Mouse (Mus musculus): Measurements from ENCODE around the gene Acad12.
"Not testable (repeated sequence)": the region's sequence is repeated elsewhere in the genome, so short reads cannot be mapped to it uniquely, and the experiment has no call there.

Gene Acad12

DNA sequence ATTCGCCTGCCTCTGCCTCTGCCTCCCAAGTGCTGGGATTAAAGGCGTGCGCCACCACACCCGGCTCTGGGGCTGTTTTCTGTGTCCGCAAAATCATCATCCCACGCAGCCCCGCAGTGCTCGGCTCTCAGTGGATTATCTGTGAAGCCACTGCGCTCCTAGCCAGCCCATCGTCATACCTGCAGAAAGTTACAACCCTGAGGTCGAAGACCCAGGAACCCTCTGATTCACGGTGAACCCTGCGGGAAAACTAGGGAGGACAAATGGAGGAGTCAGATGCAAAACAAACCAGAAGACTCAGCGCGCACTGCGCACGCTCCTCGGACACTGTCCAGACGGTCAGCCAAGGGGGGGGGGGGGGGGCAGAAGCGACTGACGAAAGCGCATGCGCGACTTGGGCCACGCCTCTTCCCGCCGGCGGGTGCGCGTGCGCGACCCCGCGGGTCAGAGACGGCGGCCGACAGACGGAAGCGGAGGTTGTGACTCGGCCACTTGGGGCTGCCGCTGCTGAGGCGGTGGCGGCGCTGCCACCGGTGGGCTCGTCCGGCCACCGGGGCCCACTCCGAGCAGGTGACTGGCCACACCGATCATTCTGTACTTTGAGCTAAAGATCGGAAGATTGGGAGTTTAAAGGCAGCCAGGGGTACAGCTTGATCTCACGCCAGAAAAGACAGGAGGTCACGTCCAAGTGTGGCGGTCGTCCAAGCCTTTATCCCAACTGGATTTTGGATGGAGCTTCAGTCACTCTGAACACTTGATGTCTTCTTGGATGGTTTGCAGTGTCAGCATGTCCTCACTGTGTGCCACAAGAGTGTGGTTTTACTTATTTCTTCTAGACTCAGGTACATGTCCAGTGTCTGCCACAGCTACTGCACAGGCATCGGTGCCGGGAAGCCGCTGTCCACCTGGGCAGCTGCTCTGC is at the start of gene Acad12:
Gene Acad12, minus strand, starts transcription at position 347 of the 922 bp plus-strand sequence.
- DNase-seq = peak; percentile 94

GRCm38 (mm10) chr5:121668411-121668810 is 49.7 kb upstream of the Acad12 start:
- no peak for DNase-seq

GRCm38 (mm10) chr5:121667067-121667466 is 48.3 kb upstream of the Acad12 start:
- no peak for DNase-seq

DNA sequence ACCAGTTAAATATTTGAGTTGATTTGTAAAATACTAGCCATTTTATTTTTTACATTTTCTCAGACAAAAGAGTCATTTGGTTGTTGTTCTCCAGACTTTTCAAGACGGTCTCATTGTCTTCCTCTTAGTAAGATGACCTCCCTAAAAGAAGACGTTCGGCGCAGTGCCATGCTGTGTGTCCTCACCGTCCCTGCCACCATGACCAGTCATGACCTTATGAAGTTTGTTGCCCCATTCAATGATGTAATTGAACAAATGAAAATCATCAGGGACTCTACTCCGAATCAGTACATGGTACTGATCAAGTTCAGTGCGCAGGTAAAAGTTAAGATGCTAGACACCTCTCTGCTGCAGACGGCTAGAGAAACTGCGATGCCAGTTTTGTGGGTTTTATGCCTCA is 46.2 kb upstream of the Acad12 start:
- no peak for DNase-seq

GRCm38 (mm10) chr5:121664078-121664477 is 45.3 kb upstream of the Acad12 start:
- DNase-seq = no peak

- no peak for DNase-seq
Measured at GRCm38 (mm10) chr5:121663456-121663855, 44.7 kb upstream of the Acad12 start.

GRCm38 (mm10) chr5:121661494-121661893 is 42.8 kb upstream of the Acad12 start:
- DNase-seq = no peak

DNA sequence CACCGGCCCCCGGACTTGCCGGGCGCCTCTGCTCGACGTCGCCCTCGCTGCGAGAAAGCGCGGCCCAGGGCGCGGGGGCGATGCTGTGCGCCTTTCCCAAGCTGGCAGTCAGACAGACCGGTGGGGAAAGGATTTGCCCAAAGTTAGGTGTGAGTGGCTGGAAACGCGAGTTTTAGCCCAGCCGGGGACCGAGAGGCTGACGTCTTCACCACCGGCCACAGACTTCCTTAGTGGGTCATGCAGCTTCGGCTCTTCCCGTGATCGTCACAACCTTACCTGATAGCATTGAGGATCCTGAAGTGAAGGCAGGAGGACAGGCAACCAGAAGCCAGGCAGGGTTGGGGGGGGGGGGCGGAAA is 42.1 kb upstream of the Acad12 start:
- no peak for DNase-seq

DNA sequence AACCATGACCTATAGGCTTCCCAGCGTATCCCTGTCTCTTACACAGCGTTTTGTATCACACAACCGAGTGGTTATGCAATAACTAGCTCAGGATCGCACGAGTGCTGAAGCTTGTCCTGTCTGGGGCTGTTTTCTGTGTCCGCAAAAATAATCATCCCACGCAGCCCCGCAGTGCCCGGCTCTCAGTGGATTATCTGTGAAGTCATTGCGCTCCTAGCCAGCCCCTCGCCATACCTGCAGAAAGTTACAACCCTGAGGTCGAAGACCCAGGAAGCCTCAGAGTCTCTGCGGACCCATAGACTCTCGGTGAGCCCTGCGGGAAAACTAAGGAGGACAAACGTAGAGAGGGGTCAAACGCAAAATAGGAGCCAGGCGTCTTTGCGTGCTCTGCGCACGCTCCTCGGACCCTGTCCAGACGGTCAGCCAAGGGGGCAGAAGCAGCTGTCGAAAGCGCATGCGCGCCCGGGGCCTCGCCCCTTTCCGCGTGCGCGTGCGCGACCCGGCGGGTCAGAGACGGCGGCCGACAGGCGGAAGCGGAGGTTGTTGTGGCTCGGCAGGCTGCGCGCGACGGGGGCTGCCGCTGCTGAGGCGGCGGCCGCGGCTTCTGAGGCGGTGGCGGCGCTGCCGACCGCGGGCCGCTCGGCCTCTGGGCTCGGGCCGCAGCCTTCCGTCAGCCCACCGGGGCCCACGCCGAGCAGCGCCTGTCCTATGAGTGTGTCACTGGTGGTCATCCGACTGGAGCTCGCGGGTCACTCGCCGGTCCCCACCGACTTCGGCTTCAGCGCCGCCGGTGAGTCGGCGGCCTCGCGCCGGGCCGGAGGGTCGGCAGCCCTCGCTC is 41.5 kb upstream of the Acad12 start, which contains the start of the genes Acad10 and Brap:
Gene Acad10, minus strand, starts transcription at position 456 of the 838 bp plus-strand sequence.
Gene Brap, plus strand, starts transcription at position 505 of the 838 bp plus-strand sequence.
- peak; percentile 96 for DNase-seq

- not testable (repeated sequence) for DNase-seq
Measured at GRCm38 (mm10) chr5:121657656-121658055, 38.9 kb upstream of the Acad12 start.

- not testable (repeated sequence) for DNase-seq
Measured at GRCm38 (mm10) chr5:121656866-121657265, 38.1 kb upstream of the Acad12 start.

DNA sequence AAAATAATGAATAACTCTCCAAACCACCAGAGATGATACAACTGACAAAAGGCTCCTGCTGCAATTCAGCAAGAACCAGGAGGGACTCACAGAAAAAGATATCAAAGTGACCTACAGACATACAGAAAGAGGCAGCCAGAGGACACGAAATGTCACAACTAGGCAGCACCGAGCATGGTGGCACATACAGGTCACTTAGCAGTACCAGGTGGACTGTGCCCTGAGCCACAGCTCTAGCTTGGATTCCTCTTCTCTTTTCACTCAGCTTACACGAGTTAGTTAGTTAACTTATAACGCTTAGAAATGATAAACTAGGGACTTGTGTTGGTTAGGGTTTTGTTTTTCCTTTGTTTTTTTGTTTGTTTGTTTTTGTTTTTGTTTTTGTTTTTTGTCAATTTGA is 35.8 kb upstream of the Acad12 start:
- DNase-seq = no peak

DNA sequence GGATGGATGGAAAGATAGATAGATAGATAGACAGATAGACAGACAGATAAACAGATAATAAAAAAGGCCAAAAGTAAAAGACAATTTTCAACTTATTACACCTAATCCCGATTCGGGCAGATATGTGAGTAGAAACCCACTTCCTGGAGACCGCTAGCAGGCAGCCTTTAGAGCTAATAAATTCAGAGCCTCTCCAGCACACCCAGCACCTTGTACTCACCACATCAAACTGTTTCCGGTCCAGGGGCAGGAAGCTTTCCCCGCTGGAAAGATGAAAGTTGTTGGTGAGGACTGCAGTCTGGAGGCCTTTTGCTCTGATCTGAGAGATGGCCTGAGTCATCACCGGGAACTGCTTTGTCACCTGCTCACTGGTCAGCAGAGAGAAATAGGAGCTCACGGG is 30.4 kb upstream of the Acad12 start:
- DNase-seq = no peak

- no peak for DNase-seq
Measured at GRCm38 (mm10) chr5:121639601-121640000, 20.9 kb upstream of the Acad12 start.

DNA sequence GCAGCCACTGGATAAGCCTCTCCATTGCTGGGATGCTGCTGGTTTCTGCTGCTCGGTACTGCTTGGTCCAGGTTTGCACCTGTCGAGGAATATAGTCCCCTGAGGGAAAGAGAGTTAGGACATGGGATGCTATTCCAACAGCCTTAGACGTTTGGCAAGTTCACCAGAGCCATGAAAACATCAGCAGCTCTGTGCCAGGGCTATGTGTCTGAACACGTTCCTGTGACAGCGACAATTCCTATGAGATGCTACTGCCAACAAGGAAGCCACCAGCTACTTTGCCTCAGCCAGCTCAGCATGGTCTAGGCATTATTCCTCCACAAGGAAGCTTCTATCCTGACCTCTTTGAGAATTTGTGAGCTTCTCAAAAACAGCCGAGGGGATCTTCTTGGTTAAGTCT is 18.6 kb upstream of the Acad12 start:
- no peak for DNase-seq

DNA sequence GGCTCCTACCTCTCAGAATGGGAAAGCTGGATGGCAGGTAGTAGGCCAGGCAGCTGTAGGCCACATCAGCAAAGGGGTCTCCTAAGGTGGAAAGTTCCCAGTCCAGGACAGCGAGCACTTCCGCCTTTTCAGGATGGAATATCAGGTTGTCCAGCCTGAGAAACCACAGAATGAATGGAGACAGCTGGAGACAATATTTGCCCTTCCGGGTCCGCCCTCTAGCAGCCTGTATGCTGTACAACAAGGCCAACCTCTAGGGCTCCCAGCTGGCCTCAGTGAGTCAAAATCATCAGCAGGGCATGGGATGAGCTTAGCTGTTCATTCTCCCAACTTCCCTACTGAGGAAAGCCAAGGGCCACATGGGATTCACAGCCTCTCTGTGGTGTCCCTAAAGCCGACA is 15.9 kb upstream of the Acad12 start:
- no peak for DNase-seq

DNA sequence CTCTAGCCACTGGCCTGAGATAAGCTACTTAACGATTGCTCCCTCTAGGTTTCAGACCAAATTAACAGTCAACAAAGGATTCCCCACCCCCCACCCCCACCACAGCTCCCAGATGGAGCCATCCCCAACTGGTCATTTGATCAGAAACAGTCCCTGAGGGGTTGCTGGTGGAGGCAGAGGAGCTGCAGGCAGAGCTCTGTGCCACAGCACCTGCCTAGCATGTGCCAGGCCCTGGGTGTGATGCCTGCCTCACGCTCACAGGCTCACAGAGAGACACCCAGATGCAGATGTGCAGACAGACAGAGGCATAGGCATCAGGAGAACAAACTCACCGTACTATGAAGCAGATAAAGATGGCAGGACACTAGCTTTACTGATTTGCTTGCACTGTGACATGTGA is 14.1 kb upstream of the Acad12 start:
- peak; percentile 64 for DNase-seq

DNA sequence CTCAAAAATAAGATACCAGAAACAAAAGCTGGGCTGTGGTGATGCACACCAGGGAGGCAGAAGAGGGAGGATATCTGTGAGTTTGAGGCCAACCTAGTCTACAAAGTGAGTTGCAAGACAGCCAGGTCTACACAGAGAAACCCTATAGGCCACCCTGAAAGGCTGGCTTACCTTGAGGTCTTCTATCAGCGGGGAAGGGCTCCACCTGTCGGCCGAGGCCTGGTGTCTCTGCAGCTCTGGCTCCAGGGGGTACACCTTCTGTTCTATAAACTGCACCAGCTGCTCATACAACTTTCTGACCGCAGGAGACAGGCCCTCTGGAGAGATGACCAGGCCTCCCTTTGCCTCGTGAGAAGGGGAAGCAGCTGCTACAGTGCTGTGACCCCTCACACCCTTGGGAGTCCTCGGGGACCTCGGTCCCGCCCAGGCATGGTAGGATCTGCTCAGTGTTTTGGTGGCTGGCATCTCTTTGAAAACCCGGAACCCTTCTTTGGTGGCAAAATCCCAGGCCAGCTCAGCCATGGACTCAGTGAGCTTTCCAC is 12.4 kb upstream of the Acad12 start:
- not testable (repeated sequence) for DNase-seq

DNA sequence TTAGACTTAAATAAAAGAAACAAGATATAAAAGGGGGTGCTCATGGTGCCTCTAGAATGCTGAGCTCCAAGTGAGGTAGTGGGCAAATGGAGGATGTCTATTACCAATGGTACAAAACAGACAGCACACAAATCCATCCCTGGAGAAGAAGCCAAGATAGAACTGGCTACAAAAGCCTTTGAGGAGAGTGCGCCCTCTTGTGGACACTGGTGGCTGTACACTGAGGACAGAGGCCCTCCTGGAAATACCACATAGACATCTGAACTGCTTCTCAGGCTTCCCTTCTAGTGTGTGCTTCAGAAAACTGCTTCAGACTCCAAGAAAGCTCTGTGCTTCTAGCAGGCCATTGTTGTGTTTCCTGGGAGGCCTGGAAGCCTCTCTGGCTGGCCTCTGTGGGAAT is 9.1 kb upstream of the Acad12 start:
- peak; percentile 77 for DNase-seq

DNA sequence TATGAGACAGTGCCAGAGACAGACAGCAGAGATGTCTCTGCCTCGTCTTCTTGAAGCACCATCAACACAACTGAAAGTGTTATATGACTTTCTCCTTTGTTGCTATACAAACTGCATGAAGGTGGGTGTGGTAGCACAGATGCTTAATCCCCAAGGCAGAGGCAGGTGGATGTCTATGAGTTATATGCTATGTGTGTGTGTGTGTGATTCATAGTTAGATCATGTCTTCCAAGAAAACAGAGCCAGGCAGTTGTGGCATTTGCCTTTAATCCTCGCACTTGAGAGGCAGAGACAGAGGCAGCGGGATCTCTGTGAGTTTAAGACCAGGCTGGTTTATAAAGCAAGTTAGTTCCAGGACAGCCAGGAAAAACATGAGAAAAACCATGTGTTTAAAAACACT is 4.5 kb upstream of the Acad12 start:
- DNase-seq = no peak

DNA sequence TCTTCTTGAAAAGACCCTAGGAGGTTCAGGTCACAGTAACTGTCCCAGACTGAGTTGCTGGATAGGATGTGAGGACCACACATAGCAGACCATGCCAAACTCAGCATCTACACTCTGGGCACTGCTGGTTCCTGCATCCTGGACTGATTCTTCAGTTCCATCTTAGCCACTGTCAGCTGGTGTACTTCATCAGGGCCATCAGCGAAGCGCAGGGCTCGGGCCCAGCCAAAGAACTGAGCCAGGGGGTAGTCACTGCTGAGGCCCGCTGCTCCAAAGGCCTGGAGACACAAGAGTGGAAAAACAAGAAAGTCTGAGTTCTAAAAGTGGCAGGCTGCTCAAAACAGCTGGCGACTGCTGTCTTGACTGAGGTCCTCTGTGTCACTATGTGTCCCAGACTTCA is 2.4 kb upstream of the Acad12 start:
- no peak for DNase-seq

DNA sequence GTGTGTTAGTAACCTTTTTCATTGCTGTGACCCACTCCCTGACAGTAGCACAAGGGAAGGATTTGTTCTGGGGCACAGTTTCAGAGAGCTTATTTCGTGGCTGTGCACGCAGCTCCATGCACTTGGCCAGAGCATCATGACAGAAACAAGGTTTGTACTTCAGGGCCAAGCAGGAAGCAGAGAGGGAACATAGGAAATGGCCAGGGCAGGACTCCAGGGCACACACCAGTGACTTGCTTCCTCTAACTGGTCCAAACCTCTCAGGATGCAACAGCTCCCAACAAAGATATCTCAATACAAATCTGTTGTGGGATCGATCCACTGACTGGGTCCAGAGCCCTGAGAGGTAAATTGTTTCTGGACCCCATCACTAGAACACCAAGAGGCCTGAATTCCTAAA is 3.8 kb downstream of the Acad12 start:
- not testable (repeated sequence) for DNase-seq

GRCm38 (mm10) chr5:121612036-121612435 is 6.7 kb downstream of the Acad12 start:
- no peak for DNase-seq
